21 mouse cellular contexts compared by ENCODE assay signal in the genomic region with DNA sequence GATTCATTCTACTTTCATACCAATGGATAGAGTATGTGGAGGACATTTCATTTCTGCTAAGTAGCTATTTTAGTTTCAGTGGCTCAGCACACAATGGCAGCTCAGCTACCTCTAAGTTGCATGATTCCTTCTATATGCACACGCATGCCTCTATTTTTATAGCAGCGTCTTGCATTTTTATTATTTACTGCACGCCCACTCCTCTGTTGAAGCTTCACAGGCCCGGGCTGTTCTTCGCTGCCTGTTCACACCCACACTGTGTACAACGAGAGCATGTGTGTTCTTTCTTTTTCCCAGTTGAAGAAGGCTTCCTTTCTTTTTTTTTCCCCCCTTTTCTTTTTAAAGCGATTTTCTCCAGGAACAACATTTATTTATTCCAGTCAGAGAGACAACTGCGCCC.
DNase-seq lines count a peak whose midpoint lies in the region; ATAC-seq lines count a peak whose summit lies in the region.
"Had no signal": no experiment of that assay in that cellular context is flagged by ENCODE, and none has a peak within 500 bp of the region (broad histone marks: within the 10 kb centered on the region; RNA-seq: fewer than 3 reads in every experiment).

No protein-coding gene starts in this region.

- H3K4me3 ChIP-seq in midbrain, embryonic 10.5 days = no peak overlapping the region
- H3K4me3 ChIP-seq: embryonic facial prominence, embryonic 15.5 days; myocyte had no signal

- no peaks in the 10 kb centered on the region for H3K36me3 ChIP-seq in midbrain, embryonic 10.5 days
- H3K36me3 ChIP-seq: embryonic facial prominence, embryonic 15.5 days; G1E had no signal

- peak; percentile 5 to 66 for DNase-seq in layer of hippocampus, adult 18-20 months (ENCODE audit: low spot score in 2 of 2)
- no peak for DNase-seq in layer of hippocampus, postnatal 10 days (ENCODE audit: low spot score in 2 of 2)
- peak; percentile 22 to 39 for DNase-seq in frontal cortex, postnatal 36 days (ENCODE audit: low spot score in 2 of 2)
- peak; percentile 26 to 44 for DNase-seq in left cerebral cortex, adult 9 months (ENCODE audit: low spot score in 2 of 2)
- DNase-seq in right cerebral cortex, postnatal 25 days = peak; percentile 23
- no peak for DNase-seq in midbrain, embryonic 10.5 days (ENCODE audit: low spot score)
- no peak for DNase-seq in testis, postnatal 14 days (ENCODE audit: low spot score)
- DNase-seq: adrenal gland, postnatal 25 days; cerebellum, adult 18-20 months; cerebellum, postnatal 36 days; gastrocnemius, postnatal 14 days; kidney, adult 2 months; kidney, postnatal 10 days; lung, adult 18-20 months; lung, postnatal 14 days; midbrain, embryonic 14.5 days; thymus, postnatal 36 days had no signal

- no peak overlapping the region for H3K27ac ChIP-seq in midbrain, embryonic 10.5 days (replicated peaks)
- H3K27ac ChIP-seq: embryonic facial prominence, embryonic 15.5 days had no signal

- no peaks in the 10 kb centered on the region for H3K27me3 ChIP-seq in midbrain, embryonic 10.5 days (ENCODE audit: low read depth, poor library complexity, severe bottlenecking)
- H3K27me3 ChIP-seq: embryonic facial prominence, embryonic 15.5 days had no signal

- no peaks in the 10 kb centered on the region for H3K9me3 ChIP-seq in midbrain, embryonic 10.5 days (replicated peaks)
- H3K9me3 ChIP-seq: embryonic facial prominence, embryonic 15.5 days had no signal

- WGBS in midbrain, embryonic 10.5 days = 93% methylated on average over 8 of the region's 8 CpGs

- no peaks in the 10 kb centered on the region for H3K4me1 ChIP-seq in midbrain, embryonic 10.5 days
- H3K4me1 ChIP-seq: embryonic facial prominence, embryonic 15.5 days had no signal

- ATAC-seq in monocyte, adult 5-6 weeks (replicated peaks; ENCODE audit: insufficient number of reproducible peaks, low FRiP score, low TSS enrichment, poor library complexity, severe bottlenecking) = no peak

Comparison
In these comparisons a context has a peak if more than half of its experiments do, and no peak if none do; other contexts are left out.
1. DNase-seq: peak in layer of hippocampus, adult 18-20 months (2 of 2), frontal cortex, postnatal 36 days (2 of 2), left cerebral cortex, adult 9 months (2 of 2) and right cerebral cortex, postnatal 25 days (single experiment); none in layer of hippocampus, postnatal 10 days (0 of 2), midbrain, embryonic 10.5 days (single experiment) and testis, postnatal 14 days (single experiment).